Mouse (Mus musculus): ENCODE results near the gene Fcrlb.
"Not testable (repeated sequence)": the region's sequence is repeated elsewhere in the genome, so short reads cannot be mapped to it uniquely, and the experiment has no call there.

Gene Fcrlb

DNA sequence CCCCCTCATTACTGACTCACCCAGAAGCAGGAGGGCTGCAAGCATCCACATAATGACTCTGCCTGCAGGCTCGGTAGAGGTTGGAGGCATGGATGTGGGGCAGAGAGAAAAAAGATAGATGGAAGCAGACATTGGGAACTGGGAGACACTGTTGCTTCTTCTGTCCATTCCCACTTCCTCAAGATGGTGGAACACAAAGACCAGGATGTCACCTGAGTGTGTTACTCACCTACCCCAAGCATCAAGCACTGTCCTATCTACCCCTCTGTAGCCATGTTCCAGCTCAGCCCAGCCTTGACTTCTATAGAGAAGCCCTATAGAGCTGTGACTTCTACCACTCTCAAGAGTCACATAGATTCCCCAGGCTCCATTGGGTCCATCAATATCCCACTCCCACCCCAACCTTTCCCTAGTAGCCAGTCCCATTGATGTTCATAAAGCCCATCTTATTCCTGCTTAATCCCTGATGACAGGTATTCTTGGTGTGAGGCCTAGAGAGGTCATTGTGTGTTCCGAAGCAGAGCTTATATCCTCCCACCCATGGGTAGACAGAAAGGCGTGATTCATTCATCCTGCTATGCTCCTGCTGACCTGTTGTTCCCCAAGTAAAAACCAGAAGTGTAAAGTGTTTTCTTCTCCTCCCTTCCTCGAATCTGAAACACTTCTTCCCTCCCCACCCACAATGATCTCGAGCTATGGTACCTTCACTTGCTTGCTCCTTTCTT, at the start of gene Fcrlb:
TSS of gene Fcrlb (minus strand) at position 51 of the 725 bp plus-strand sequence.
- DNase-seq (ENCODE audit: low read depth, low spot score) = no peak

DNA sequence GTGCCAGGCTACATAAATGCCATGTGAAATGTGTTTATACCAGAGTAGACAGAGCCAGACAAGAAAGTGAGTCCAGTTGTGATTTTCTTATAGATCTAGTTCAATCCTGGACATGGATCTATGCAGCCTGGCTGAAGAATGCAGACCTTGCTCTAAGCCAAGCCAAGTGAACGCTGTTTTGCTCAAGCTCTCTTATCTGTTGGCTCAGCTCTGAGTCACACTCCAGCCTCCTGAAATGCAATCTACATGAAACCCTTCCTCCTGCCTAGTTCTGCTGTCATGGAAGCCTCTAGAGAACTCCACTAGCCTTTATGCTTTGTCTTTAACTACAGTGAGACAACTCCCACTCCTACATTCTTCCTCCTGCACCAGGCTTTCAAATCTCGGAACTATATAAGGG, 49.6 kb upstream of the Fcrlb start:
- DNase-seq (ENCODE audit: low read depth, low spot score) = no peak

DNA sequence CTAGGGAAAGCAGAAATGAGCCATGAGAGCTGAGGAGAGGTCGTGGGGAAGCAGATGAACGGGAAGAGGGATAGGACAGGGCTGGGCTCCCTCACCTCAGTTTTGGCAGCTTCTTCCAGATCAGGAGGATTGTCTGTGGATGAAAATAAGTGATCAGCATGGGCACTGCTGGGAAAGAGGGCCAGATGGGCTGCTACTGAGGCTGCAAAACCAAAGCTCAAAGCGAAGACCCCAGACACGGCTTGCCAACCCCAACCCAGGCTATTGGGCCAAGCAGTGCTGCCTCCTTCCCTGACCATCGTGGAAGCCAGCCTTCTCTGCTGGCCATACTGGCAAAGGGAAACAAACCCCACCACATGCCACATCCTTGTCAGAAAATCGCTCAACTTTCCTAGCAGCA, 48.4 kb upstream of the Fcrlb start:
- DNase-seq (ENCODE audit: low read depth, low spot score) = no peak

DNA sequence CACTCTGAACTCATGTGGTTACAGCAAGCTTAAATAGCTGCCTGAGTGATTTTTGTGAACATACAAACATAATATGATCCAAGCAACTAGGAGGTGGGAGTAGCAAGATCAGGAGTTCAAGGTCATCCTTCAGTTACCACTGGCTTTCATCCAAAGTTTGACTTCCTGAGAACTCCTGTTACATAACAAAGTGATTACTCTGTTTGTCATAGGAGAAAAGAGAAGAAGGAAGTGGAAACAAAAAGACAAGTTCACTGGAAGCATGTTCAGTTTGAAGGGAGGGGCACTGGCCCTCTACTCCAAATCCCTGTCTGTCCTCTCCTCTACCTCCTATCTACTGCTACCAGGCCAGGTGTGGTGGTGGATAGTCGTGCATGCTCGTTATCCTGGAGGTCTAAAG, 47.0 kb upstream of the Fcrlb start:
- DNase-seq (ENCODE audit: low read depth, low spot score) = no peak

DNA sequence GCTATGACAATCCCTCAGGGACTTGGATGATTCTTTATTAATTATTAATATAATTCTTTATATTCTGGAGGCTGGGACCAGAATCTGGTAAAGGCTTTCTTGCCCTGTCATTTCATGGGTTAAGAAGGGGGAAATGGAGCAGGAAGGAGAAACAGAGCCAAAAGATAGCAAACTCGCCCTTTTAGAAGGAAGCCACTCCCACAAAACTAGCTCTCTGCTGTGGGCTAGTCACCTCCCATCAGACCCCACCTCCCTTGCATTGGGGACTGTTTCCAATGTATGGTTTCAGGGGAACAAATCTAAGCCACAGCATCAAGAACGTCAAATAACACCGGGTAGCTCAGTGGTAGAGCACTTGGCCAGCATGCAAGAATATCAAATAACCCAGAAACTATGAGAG, 45.5 kb upstream of the Fcrlb start:
- DNase-seq (ENCODE audit: low read depth, low spot score) = no peak

DNA sequence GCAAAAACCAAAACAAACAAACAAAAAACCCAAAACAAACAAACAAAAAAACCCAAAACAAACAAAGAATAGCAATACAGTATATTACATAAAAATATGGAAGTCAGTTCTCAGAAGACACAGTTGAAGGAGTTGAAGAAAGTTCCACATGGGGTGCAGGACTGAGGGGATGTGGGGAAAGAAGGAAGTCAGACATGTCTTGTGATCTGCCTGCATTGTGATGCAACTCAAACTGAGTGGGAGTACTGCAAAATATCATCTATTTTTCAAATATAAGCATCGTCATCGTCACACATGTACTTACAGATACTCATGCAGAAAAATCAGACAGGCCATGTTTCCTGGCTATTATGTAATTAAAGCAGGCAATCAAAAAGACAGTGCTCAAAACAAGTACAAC, 40.5 kb upstream of the Fcrlb start:
- DNase-seq (ENCODE audit: low read depth, low spot score) = no peak

DNA sequence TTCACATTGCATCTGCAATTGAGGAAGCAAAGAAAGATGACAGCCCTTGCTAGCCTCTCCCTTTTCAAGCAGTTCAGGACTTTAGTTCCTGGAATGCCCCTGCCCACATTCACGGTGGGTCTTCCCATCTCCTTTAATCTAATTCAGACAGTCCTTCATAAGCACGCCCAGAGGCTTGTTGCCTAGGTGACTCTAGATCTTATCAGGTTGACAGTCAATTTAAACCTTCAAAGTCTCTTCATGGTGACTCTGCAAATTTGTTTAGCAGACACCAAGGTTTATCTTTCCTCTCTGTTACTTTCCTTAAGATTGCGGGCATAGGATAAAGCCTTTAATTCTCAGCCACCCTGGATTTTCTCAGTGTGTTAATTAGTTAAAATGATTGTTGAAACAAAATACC, 38.0 kb upstream of the Fcrlb start:
- no peak for DNase-seq (ENCODE audit: low read depth, low spot score)

DNA sequence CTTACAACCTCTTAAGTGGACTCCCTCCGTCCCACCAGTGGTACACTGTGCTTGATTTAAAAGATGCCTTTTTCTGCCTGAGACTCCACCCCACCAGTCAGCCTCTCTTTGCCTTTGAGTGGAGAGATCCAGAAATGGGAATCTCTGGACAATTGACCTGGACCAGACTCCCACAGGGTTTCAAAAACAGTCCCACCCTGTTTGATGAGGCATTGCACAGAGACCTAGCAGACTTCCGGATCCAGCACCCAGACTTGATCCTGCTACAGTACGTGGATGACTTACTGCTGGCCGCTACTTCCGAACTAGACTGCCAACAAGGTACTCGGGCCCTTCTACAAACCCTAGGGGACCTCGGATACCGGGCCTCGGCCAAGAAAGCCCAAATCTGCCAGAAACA, 32.2 kb upstream of the Fcrlb start:
- not testable (repeated sequence) for DNase-seq (ENCODE audit: low read depth, low spot score)

DNA sequence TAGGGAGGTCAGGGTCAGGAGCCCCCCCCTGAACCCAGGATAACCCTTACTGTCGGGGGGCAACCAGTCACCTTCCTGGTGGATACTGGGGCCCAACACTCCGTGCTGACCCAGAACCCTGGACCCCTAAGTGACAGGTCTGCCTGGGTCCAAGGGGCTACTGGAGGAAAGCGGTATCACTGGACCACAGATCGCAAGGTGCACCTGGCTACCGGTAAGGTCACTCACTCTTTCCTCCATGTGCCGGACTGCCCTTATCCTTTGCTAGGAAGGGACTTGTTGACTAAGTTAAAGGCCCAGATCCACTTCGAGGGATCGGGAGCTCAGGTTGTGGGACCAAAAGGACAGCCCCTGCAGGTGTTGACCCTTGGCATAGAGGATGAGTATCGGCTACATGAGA, 31.4 kb upstream of the Fcrlb start:
- DNase-seq (ENCODE audit: low read depth, low spot score) = not testable (repeated sequence)

DNA sequence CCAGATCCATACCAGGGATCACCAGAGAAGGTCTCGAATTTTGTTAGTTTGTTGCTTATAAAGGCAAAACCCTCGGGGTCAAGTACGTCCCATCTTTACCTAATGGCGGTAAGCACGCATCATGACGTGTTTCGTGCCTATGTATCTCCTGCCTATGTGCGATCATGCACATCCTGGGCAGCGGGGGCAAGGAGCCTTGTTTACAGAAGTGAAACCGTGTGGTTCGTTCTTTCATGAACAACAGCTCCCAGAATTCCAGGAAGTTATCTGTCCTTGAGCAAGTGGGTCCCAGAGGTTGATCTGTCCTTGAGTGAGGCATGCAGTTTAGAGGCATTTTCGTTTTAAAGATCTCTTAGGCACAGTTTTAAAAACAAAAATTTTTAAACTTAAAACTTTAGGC, 26.5 kb upstream of the Fcrlb start:
- no peak for DNase-seq (ENCODE audit: low read depth, low spot score)

DNA sequence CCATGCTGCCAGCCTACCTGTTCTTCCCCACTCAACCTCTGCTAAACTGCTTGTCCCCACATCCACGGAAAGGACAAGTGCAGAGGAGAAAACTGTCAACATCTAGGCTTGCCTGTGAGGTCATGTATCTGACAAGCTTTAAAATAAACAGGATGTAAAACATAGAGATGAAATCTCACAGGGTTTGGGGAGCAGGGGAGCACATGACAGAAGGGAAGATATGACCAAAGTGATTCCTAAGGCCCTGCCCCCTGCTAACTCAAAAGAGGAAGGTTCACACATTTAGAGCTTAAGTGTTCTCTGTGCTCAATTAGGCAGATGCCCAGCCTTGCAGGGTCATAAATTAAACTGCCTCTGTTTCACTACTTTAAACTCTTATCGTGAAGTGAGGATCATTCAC, 21.6 kb upstream of the Fcrlb start:
- DNase-seq (ENCODE audit: low read depth, low spot score) = no peak

DNA sequence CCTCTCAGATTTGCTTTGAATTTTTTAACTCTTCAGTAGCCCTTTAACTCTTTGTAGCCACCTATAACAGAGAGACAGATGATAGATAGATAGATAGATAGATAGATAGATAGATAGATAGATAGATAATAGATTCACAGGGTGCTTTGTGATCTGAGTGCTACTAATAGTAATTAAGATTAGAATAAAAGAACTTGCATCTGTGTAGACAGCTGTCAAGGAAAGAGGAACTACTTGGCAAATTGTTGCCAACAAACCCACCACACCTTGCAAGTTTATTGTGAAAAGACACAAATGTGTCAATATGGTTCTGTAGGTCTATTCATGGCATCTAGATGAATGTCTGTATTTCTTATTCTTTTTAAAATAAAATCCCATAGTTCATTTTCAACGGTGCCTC, 21.2 kb upstream of the Fcrlb start:
- DNase-seq (ENCODE audit: low read depth, low spot score) = no peak

DNA sequence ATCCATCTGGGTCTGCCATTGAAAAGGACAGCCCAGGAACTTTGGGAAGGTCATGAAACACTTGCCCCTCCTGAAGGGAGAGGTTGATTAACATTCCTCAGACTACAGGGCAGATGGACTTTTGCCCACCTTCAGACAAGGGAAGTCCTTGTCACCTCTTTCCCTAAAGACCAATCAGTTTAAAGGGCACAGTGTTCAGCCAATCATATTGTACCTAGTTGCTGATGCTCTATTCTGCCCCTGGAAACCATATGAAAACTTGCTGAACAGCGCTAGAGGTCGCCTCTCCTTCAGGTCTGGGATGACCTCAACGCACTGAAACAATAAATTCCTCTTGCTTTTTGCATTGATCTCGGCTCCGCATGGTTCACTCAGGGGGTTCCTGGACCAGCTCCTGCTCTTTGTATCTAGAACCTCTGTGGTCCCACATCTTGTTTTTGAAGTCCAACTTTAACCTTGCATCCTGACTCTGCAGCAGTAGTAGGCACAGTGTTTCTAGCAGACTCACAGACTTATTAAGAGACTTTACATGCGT, 20.7 kb upstream of the Fcrlb start:
- DNase-seq (ENCODE audit: low read depth, low spot score) = no peak

DNA sequence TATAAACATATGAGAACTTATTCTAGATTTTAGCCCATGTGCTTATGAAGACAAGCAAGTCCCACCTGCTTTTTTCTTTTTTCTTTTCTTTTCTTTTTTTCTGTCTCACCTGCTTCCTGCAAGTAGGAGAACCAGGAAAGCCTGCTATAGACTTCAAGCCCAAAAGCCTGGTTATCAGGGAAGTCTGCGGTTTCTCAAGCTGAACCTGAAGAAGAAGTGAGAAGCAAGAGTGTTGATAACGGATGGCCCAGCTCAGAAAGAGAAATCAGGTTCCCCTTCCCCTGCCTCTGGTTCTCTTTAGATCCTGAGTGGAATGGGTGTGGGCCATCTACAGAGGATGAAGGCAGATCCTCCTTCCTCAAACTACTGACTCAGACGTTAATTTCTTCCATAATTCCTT, 19.3 kb upstream of the Fcrlb start:
- DNase-seq (ENCODE audit: low read depth, low spot score) = no peak

DNA sequence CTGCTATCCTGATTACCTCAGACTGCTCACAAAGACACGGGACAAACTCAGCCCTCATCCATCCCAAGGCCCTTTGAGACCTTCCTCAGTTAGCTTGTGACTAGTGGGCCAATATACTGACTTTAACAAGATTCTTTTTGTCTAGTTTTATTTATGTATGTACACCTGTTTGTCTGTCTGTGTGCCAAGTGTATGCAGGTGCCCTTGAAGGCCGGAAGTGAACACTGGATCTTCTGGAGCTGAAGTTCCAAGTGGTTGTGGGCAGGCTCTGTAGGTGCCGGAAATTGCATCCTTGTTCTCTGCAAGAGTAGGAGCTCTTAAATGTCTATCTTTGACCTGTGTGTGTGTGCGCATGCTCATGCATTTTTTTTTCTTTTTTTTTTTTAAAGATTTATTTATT, 16.5 kb upstream of the Fcrlb start:
- no peak for DNase-seq (ENCODE audit: low read depth, low spot score)

DNA sequence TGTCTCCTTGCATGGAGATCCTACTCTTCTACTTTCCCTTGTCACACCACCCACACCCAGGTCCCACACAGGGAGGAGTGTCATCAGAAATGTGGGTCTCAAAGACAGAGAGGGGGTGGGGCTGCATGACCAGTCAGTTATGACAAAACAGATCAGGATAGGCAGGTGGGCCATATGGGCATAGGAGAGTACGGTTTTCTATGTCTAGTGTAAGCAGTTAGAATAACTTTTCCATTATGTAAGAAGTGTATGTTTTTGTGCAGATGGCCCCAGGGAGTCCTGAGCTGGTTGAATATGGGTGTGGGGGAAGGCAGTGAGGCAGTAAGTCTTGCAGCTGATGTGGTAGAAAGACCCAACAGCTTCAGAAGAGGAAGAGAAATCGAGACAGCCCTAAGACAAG, 15.7 kb upstream of the Fcrlb start:
- no peak for DNase-seq (ENCODE audit: low read depth, low spot score)

DNA sequence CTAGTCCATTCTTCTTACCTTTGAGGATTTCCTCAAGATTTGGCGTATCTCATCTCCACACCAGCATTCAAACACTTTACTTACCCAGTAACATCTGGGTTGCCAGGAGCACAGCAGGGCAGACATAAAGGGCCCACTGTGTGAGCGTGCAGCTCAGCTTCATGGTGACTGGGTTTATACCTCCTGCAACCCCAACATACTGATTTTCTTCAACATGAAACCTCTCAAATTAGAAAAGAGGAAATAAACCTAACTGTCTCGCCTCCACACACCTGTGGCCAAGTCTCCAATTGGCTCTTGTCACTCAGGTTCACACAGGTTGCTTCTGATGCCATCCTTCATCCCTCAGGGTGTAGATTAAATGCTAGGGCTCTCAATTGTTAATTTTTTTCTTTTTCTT, 14.6 kb upstream of the Fcrlb start, which contains the start of gene Fcrla:
TSS of gene Fcrla (minus strand) at position 206 of the 400 bp plus-strand sequence.
- DNase-seq (ENCODE audit: low read depth, low spot score) = no peak

DNA sequence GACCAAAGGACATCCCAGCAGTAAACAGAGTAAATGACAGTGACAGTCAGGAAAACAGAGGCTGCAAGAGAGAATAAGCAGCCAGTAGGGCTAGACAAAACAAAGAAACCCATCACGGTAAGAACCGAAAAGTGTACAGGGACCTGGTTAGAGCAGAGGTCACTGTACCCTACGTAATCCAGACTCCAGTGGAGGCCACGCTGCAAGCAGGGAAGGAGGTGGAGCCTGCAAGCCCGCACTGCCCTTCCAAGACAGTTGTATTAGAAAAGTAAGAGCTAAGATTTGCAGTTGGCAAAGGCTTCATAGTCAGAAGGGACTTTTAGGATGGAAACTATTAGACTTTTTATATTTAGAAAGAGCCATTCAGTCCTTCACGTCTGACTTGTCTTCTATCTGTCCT, 14.2 kb upstream of the Fcrlb start:
- DNase-seq (ENCODE audit: low read depth, low spot score) = no peak

DNA sequence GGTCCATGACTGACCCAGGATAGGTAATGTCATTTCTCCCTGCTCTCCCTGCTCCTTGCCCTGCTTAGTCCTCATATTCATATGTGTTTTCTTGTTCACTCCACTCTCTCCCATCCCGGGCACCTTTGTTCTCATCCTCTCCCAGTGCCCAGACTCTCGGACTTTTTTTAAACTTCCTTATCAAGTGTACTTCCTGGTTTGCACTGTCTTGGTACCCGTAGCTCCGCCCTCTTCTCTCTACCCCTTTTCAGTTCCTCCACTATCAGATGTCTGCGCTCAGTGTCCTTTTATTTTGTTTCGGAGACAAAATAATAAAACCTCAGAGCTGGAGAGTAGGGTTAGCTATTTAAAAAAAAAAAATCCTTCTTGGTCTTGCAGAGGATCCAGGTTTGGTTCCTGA, 11.7 kb upstream of the Fcrlb start:
- no peak for DNase-seq (ENCODE audit: low read depth, low spot score)

DNA sequence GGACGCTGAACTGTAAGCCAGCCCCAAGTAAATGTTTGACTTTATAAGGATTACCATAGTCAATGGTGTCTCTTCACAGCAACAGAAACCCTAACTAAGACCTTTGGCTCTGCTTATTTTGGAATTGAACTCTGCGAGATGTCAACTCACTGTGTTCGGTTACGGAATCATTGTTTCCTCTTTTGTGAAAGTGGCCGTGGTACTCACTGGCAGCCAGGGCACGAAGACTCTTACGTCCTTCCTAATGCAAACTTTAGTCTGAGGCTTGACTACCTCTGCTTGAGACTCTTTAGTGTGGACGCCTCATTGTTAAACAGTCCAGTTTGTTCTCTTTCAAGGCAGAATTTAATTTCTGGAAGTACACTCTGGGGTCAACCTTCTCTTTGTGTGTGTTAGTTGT, 6.6 kb upstream of the Fcrlb start:
- DNase-seq (ENCODE audit: low read depth, low spot score) = no peak

DNA sequence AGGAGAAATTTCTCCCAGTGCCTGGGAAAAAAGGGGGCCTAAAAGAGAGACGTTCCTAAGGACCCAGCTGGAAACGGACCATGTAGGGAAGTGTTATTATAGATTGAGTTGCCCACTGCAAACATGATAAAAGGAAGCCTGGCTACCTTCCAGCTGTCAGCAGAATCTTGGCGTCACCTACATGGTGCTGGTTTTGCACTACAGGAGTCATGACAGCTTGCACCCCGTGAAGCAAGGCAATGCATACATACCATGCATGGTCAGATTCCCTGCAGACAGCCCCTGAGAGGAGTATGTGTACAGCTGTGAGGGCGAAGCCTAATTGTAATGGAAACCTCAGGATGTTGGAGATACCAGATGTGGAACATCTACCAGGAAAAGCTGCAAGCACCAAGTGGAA, 2.9 kb upstream of the Fcrlb start:
- no peak for DNase-seq (ENCODE audit: low read depth, low spot score)

DNA sequence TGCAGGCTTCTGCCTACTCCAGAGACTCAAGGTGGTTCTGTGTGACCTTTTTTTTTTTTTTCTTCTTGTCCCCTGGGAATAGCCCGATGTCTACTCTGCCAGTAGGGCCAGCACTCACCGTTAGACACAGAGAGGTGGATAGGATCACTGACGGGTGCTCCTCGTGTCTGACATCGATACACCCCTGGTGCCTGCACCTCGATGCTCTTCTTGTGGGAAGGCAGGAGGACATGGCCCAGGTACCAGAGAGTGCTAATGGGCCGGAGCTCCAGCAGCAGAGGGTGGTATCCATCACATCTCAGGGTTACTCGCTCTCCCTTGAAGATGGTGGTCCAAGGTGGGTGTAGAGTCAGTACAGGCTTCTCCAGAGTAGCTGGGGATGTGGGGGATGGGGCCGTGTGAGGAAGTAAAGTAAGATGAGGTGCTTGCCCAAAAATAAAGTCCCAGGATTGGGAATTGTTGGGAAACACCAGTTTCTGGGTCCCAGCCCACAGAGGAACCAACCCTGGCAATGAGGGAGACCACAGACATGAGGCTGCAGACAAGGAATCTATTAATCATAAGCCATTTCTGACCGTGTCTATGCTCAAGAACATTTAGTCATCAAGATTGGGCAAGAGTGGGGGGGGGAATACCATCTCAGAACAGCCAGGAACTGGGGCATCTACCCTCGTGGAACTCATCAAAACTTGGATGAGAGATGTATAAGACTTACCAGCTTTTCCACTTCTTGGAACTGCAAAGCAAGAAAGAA, 657 bp downstream of the Fcrlb start:
- no peak for DNase-seq (ENCODE audit: low read depth, low spot score)

DNA sequence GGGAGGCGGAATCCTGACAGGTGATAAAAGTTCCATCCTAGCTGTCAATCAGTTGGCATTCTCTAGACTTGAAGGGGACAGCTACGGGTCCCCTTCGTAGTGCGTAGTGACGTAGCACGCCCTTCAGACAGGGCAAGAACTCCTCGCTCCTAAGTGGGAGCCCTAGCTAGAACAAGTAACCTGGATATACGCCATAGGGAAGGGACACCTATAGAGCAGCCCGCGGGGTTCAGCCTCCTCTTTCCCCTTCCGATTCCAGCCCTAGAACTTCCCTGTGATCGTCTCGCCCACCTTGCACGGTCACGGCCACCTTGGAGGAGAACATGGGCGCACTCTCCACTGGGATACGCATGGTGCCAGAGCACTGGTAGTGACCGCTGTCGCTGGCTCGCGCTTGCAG, 4.4 kb downstream of the Fcrlb start:
- no peak for DNase-seq (ENCODE audit: low read depth, low spot score)
